Mouse (Mus musculus): ENCODE data around the gene Ripk1. TPM values are rescaled to one million over a fixed set of nuclear protein-coding genes. Genes with fewer than 3 reads are reported as not detected.
A peak's percentile ranks its signal among the peaks of the same experiment; 100 is the strongest.
"Not testable (repeated sequence)": the region's sequence is repeated elsewhere in the genome, so short reads cannot be mapped to it uniquely, and the experiment has no call there.

The Ripk1 gene
- polyA plus RNA-seq, 1 experiment = not detected

DNA sequence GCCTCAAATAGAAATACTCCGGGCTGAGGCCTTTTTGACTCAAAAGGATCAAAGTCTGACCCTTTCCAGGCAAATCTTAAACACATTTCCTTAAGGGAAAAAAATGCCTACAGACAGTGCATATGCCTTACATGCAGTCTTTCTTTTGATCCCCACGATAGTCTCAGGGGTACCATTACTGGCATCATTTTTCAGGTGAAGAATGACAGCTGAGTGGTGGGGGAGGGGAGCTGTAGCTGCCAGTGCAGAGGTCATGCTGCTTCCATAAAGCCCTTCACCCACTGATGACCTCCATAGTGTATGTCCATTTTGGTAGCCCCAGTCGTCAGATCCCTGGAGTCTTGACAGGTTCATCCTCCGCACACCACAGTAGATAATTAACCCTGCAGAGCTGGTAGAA lies 68.1 kb downstream of the Ripk1 start:
- no peak overlapping the region for H3K4me3 ChIP-seq (ENCODE audit: insufficient read depth, low read depth, low read length)
- H3K27ac ChIP-seq (ENCODE audit: insufficient read depth, low read depth, low read length) = no peak overlapping the region
- TF ChIP-seq POLR2A (IDR thresholded peaks at IDR 0.05; ENCODE audit: insufficient read depth, low read depth, low read length) = no peak
- TF ChIP-seq CTCF (IDR thresholded peaks at IDR 0.05; ENCODE audit: insufficient read depth, low read depth, low read length) = no peak
- H3K4me1 ChIP-seq (ENCODE audit: control insufficient read depth, insufficient read depth, low read length) = peaks cover 9% of the 10 kb centered on the region
- WGBS = 82% methylated on average over 4 of the region's 4 CpGs

DNA sequence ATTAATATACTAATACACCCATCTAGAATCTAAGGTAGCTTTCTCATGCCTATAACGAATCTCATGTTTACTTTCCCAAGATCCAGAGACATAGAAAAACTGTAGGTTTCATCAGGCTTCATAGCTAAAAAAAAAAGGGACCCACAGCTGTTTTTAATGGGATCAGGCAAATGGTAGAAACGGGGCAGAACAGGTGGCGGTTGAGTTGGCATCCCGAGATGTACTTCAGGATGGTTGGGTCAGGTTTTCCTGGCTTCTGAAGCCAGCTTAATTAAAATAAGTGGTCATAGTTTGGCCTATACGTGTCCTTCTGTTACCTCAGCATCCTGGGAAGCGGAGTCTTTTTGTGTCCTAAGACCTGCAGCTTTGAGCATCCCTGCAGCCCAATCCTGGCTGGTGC lies 69.7 kb downstream of the Ripk1 start:
- peaks cover 13% of the 10 kb centered on the region for H3K4me1 ChIP-seq (ENCODE audit: control insufficient read depth, insufficient read depth, low read length)
- TF ChIP-seq POLR2A (IDR thresholded peaks at IDR 0.05; ENCODE audit: insufficient read depth, low read depth, low read length) (no peak), CTCF (IDR thresholded peaks at IDR 0.05; ENCODE audit: insufficient read depth, low read depth, low read length) (no peak)
- no peak overlapping the region for H3K4me3 ChIP-seq (ENCODE audit: insufficient read depth, low read depth, low read length)
- 70% methylated on average over 6 of the region's 6 CpGs for WGBS
- no peak overlapping the region for H3K27ac ChIP-seq (ENCODE audit: insufficient read depth, low read depth, low read length)

- peaks cover 8% of the 10 kb centered on the region for H3K4me1 ChIP-seq (ENCODE audit: control insufficient read depth, insufficient read depth, low read length)
- WGBS = 61% methylated on average over 3 of the region's 3 CpGs
- H3K4me3 ChIP-seq (ENCODE audit: insufficient read depth, low read depth, low read length) = no peak overlapping the region
- H3K27ac ChIP-seq (ENCODE audit: insufficient read depth, low read depth, low read length) = no peak overlapping the region
- TF ChIP-seq CTCF (IDR thresholded peaks at IDR 0.05; ENCODE audit: insufficient read depth, low read depth, low read length) = no peak
- TF ChIP-seq POLR2A (IDR thresholded peaks at IDR 0.05; ENCODE audit: insufficient read depth, low read depth, low read length) = no peak
Measured at GRCm38 (mm10) chr13:34072847-34073246, 70.7 kb downstream of the Ripk1 start.

DNA sequence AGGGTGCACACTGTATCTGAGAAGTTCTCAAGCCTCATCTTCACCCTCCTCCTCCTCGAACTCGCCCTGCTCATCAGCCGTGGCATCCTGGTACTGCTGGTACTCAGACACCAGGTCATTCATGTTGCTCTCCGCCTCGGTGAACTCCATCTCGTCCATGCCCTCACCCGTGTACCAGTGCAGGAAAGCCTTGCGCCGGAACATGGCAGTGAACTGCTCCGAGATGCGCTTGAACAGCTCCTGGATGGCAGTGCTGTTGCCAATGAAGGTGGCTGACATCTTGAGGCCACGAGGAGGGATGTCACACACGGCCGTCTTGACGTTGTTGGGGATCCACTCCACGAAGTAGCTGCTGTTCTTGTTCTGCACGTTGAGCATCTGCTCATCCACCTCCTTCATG lies 72.3 kb downstream of the Ripk1 start:
- not testable (repeated sequence) for H3K4me3 ChIP-seq (ENCODE audit: insufficient read depth, low read depth, low read length); H3K27ac ChIP-seq (ENCODE audit: insufficient read depth, low read depth, low read length)
- 92% methylated on average over 10 of the region's 17 CpGs for WGBS
- peaks cover 14% of the 10 kb centered on the region for H3K4me1 ChIP-seq (ENCODE audit: control insufficient read depth, insufficient read depth, low read length)

GRCm38 (mm10) chr13:34075893-34076292 lies 73.7 kb downstream of the Ripk1 start:
- peak overlapping the region; percentile 31 for H3K4me3 ChIP-seq (ENCODE audit: insufficient read depth, low read depth, low read length)
- peaks cover 16% of the 10 kb centered on the region for H3K4me1 ChIP-seq (ENCODE audit: control insufficient read depth, insufficient read depth, low read length)
- not testable (repeated sequence) for H3K27ac ChIP-seq (ENCODE audit: insufficient read depth, low read depth, low read length)
- 30% methylated on average over 6 of the region's 6 CpGs for WGBS

DNA sequence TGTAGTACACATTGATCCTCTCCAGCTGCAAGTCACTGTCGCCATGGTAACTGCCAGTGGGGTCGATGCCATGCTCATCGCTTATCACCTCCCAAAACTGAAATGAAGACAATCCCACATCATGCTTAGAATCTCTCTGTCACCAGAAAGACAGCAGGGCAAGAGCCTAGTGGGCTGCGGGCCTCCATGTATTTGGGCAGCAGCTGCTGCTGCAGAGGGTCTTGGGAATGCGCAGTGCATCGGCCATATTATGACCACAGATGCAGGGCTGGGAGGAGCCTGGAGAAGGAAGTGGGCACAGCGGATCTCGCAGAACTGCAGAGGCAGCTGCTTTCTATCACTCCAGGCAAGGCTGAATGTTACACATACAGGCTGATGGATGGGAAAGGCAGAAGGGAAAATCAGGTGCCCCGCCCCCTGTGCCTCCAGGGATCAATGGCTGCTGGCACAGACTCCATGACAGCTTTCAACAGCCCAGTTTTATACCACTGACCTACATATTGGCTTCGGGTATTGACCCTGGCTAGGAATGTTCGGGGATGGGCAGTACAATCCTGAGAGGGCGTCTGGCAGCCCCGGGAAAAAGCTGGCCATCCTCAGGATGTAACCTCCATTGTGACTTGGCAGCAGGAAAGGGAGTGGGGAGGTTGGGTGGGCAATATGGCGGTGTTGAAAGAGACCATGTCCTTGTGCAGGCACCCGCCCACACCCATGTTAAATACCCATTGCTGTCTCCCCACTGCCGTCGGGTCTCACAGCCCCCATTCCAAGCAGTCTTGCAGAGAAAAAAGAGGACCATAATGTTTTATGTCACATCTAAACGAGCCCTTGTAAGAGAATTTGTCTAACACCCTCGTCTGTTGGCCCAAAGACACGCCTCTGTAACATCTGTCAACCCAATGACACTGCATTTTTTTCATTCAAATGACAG lies 74.7 kb downstream of the Ripk1 start:
- TF ChIP-seq POLR2A (IDR thresholded peaks at IDR 0.05; ENCODE audit: insufficient read depth, low read depth, low read length) (no peak), CTCF (IDR thresholded peaks at IDR 0.05; ENCODE audit: insufficient read depth, low read depth, low read length) (no peak)
- Histone ChIP-seq H3K4me3 (ENCODE audit: insufficient read depth, low read depth, low read length) (peak overlapping the region; percentile 57), H3K27ac (ENCODE audit: insufficient read depth, low read depth, low read length) (peak overlapping the region; percentile 74), H3K4me1 (ENCODE audit: control insufficient read depth, insufficient read depth, low read length) (peaks cover 16% of the 10 kb centered on the region)
- WGBS = 10% methylated on average over 20 of the region's 20 CpGs

DNA sequence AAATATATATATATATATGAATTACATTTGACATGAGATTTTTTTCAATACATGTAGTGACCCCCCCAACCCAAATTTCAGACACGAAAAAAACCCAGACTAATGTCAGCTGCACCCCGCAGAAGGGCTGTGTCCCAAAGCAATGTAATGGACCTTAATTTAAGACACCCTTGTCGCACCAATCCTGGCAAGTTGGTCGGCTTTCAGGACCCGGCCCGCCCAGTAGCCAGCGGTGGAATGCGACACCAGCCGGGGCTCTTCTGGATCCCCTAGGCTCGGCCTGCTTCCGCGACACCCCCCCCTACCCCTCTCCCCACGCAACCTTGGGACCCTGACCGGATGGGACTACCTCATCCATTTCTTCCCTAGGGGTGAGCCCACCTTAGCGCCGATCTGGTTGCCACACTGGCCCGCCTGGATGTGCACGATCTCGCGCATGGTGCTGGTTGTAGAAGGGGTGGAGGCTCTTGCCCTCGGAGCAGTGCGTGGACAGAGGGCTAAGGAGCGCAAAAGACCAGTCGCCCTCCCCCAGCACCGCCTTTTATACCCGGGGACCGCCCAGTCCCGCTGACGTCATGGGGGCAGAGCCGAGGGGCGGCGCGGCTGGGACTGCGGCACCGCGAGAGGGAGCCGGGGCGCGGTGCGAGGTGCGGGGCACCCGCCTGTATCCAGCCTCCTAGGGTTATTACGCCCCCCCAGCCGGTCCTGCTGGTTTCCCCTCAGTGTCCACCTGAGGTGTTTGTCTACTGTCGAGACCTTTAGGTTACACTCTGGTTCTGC lies 75.5 kb downstream of the Ripk1 start, which contains the start of gene Tubb2a:
Gene Tubb2a (minus strand): TSS at position 516 of the 780 bp plus-strand sequence.
- peak within 1 kb of the TSS; percentile 86 for H3K4me3 ChIP-seq (ENCODE audit: insufficient read depth, low read depth, low read length)
- H3K4me1 ChIP-seq (ENCODE audit: control insufficient read depth, insufficient read depth, low read length) = peaks cover 16% of the 10 kb centered on the region
- WGBS = under 1% methylated on average over 45 of the region's 45 CpGs
- H3K27ac ChIP-seq (ENCODE audit: insufficient read depth, low read depth, low read length) = peak within 1 kb of the TSS; percentile 90
- TF ChIP-seq POLR2A (IDR thresholded peaks at IDR 0.05; ENCODE audit: insufficient read depth, low read depth, low read length) (peak; percentile 99), CTCF (IDR thresholded peaks at IDR 0.05; ENCODE audit: insufficient read depth, low read depth, low read length) (peak; percentile 20)

DNA sequence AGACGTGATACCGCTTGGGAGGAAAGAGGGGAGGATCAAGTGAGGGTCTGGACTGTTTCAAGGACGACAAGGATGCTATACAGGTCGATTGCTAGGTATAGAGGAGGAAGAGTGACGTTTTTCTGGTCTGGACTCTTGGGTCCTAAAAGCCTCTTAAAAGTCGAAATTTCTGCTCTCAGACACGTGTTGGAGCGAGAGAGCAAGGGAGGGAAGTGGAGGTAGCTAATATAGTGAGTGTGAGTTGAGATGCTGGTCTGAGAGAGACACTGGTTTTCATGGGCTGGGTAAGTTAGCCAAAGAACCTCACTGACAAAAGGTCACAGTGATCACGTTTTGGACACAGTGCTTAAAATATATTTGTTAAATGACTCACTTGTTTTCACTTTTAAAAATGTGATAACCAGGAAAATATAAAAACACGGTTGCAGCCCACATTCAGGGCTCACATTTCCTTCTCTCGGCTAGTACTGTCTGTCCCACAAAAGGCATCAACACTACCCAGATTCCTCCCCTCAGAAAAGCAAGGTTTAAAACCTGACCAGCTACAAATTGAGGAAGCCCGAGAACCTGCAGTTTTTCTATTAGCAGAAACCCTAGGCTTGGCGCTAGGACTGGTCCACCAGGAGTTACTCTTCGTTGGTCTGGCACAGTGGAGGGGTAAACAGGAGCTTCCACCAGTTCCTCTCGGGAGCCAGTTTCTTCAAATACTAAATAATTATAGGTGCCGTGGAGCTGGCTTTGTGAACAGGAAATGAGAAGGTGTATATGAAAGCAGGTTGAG lies 76.5 kb downstream of the Ripk1 start:
- H3K4me3 ChIP-seq (ENCODE audit: insufficient read depth, low read depth, low read length) = peak overlapping the region; percentile 86; the same call in 1 of the 2 replicates
- H3K27ac ChIP-seq (ENCODE audit: insufficient read depth, low read depth, low read length) = peak overlapping the region; percentile 70; the same call in 1 of the 2 replicates
- H3K4me1 ChIP-seq (ENCODE audit: control insufficient read depth, insufficient read depth, low read length) = peaks cover 16% of the 10 kb centered on the region
- WGBS = 38% methylated on average over 16 of the region's 16 CpGs
- TF ChIP-seq POLR2A (IDR thresholded peaks at IDR 0.05; ENCODE audit: insufficient read depth, low read depth, low read length) (no peak), CTCF (IDR thresholded peaks at IDR 0.05; ENCODE audit: insufficient read depth, low read depth, low read length) (no peak)

Data from olfactory bulb, adult 2 months (tissue).